Mouse (Mus musculus) neural tube, embryonic 14.5 days (tissue): ENCODE measurements at regions not wholly inside any gene's neighbourhood (a gene's known extent, or its start where the extent isn't known, plus 50 kb on each side); places are given as distances from the start of the nearest gene placed in this dataset.

Experiments
- ATAC-seq: fragments of 200-750 bp; cut with Nextera tagmentation; 2 replicates; pipeline ENCODE4 v1.8.0; 2017; ENCODE audit warnings: low read depth, mild to moderate bottlenecking, moderate TSS enrichment, moderate library complexity
- H3K27ac ChIP-seq: fragments of 300-500 bp; sonication (generic); 2 replicates; pipeline ENCODE4 v1.5.1; 2014; ENCODE audit warnings: low read depth, mild to moderate bottlenecking, control low read depth, low read length, moderate library complexity, mixed read lengths
- H3K27me3 ChIP-seq: fragments of 300-500 bp; sonication (generic); 2 replicates; pipeline ENCODE4 v1.6.1; 2014; ENCODE audit warnings: low read length; ENCODE audit not compliant: control insufficient read depth, insufficient read depth
- H3K36me3 ChIP-seq: fragments of 300-500 bp; sonication (generic); 2 replicates; pipeline ENCODE4 v1.6.1; 2014; ENCODE audit warnings: low read length, mixed read lengths; ENCODE audit not compliant: control insufficient read depth, insufficient read depth
- H3K4me1 ChIP-seq: fragments of 300-500 bp; sonication (generic); 2 replicates; pipeline ENCODE4 v1.6.1; 2014; ENCODE audit warnings: low read length; ENCODE audit not compliant: control insufficient read depth, insufficient read depth
- H3K4me2 ChIP-seq: fragments of 300-500 bp; sonication (generic); 2 replicates; pipeline ENCODE4 v1.6.1; 2014; ENCODE audit warnings: mild to moderate bottlenecking, low read depth, low read length, control low read depth
- H3K4me3 ChIP-seq: fragments of 300-500 bp; sonication (generic); 2 replicates; pipeline ENCODE4 v1.5.1; 2014; ENCODE audit warnings: low read depth, low read length, control low read depth, mixed read lengths
- H3K9ac ChIP-seq: fragments of 300-500 bp; sonication (generic); replicated peaks from 2 replicates; pipeline ENCODE4 v1.6.1; 2014; ENCODE audit warnings: low read depth, mild to moderate bottlenecking, control low read depth, low read length, mixed read lengths
- H3K9me3 ChIP-seq: fragments of 300-500 bp; sonication (generic); 2 replicates; pipeline ENCODE4 v1.6.1; 2016; ENCODE audit warnings: low read length; ENCODE audit not compliant: control insufficient read depth
- WGBS: fragments of 180-500 bp; shearing (Covaris S2); extraction: QIAGEN DNeasy Blood & Tissue Kit; methylation state at CpG from one replicate; pipeline ENCODE4 v1.1.7; 2014; 5-methylcytosine and 5-hydroxymethylcytosine counted together

DNA sequence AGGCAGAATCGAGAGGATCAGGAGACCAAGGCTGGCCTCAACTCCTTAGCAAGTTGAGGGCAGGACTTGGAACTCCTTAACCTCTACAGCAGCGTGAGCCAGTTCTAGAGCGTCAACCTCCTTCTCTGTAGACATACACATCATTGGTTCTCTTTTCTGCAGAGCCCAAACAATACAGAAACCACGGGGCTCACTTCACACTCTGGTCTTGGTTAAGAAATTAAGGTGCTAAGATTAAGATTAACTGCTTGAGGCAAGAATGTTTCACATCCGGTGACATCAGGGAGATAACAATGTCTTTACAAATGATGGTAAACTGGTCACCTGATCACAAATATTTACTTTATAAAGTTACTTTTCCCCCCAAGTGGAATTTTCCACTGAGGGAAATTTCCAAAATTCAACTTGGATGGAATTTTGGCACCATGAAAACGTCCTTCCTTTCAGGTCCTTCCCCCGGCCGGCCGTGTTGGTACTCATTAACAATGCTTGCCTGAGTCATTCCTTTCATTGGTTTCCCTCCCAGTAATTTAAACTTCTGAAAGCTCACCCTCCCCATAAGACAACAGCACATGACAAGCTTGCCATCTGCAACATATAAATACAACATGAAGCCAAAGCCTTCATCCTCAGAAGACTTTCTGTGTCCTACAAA, 77.3 kb upstream of the Kdm7a start:
- no peaks in the 10 kb centered on the region for H3K36me3 ChIP-seq
- H3K27ac ChIP-seq: no peak overlapping the region
- H3K9ac ChIP-seq: no peak overlapping the region
- H3K4me3 ChIP-seq: no peak overlapping the region
- no peaks in the 10 kb centered on the region for H3K27me3 ChIP-seq
- no peak for ATAC-seq
- WGBS: 86% methylated on average over 9 of the region's 9 CpGs
- H3K4me1 ChIP-seq: no peaks in the 10 kb centered on the region
- H3K9me3 ChIP-seq: no peaks in the 10 kb centered on the region
- no peak overlapping the region for H3K4me2 ChIP-seq

DNA sequence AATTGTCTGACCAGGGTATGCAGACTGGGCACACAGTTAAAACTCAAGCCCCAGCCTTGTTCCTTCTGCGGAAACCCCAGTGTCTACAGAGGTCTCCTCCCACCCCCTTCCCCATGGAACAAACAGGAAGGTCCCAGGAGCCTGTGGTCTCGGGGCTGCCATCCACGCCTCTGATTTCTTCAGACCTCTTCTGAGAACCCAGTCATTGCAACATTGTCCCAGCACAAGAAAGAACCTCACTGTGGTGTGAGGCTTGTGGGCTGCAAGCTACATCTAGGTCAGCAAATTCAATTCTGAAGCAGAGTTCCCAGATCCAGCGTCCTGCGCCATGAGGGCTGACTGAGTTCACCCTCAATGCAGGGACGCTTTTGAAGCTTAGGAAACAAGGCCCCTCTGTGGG, 71.7 kb upstream of the Kdm7a start:
- WGBS: 93% methylated on average over 6 of the region's 6 CpGs
- H3K9me3 ChIP-seq: no peaks in the 10 kb centered on the region
- no peak overlapping the region for H3K4me3 ChIP-seq
- H3K27ac ChIP-seq: no peak overlapping the region
- no peaks in the 10 kb centered on the region for H3K36me3 ChIP-seq
- H3K4me2 ChIP-seq: no peak overlapping the region
- no peaks in the 10 kb centered on the region for H3K27me3 ChIP-seq
- ATAC-seq: no peak
- H3K9ac ChIP-seq: no peak overlapping the region
- no peaks in the 10 kb centered on the region for H3K4me1 ChIP-seq

DNA sequence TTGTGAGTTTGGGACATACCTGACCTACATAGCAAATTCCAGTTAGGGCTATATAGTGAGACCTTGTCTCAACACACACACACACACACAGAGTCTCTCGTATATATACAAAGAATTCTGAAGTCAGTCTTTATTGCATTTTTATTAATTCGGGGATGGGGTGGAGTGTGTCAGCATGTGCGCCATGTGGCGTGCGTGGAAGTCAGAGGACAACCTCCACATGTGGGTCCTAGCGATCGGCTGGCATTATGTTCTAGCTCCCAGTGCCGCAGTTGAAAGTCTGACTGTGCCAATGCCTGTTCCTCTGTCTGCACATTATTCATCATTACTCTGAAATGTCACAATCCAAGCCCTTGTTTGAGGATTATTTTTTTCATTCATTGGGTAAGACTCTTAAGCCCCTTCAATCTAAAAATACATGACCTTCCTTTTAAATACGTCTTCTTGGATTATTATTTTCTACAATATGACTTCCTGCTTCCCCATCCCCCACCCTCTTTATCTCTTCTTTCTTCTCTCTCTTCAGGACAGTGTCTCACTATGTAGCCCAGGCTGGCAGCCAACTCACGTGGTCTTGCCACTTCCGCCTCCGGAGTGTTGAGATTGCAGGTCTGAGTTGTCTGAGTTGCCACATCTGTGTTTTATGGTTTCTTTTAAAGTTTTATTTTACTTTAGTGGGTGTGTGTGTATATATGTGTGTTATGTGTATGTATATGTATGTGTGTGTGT, 68.3 kb upstream of the Kdm7a start:
- ATAC-seq: no peak
- no peaks in the 10 kb centered on the region for H3K4me1 ChIP-seq
- H3K9me3 ChIP-seq: no peaks in the 10 kb centered on the region
- H3K27me3 ChIP-seq: no peaks in the 10 kb centered on the region
- no peak overlapping the region for H3K4me2 ChIP-seq
- H3K4me3 ChIP-seq: no peak overlapping the region
- H3K9ac ChIP-seq: no peak overlapping the region
- no peaks in the 10 kb centered on the region for H3K36me3 ChIP-seq
- H3K27ac ChIP-seq: no peak overlapping the region
- 91% methylated on average over 12 of the region's 12 CpGs for WGBS

DNA sequence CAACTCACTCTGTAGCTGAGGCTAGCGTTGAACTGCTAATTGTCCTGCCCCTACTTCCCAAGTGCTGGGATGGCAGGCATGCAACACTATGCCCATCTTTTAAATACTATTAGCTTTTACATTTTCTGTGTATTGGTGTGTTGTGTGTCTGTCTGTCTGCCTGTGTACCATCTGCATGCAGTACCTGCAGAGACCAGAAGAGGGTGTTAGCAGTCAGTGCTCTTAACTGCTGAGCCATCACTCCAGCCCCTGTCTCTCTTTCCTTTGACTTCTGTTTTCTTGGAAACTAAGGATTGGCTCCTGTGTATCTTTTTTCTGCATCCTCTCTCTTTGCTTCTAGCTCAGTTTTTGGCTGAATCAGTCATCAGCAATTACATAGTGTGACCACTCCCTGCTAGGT, 66.8 kb upstream of the Kdm7a start:
- H3K4me3 ChIP-seq: no peak overlapping the region
- no peaks in the 10 kb centered on the region for H3K36me3 ChIP-seq
- 97% methylated on average over 1 of the region's 1 CpGs for WGBS
- H3K27me3 ChIP-seq: no peaks in the 10 kb centered on the region
- no peak for ATAC-seq
- no peak overlapping the region for H3K4me2 ChIP-seq
- H3K4me1 ChIP-seq: no peaks in the 10 kb centered on the region
- no peaks in the 10 kb centered on the region for H3K9me3 ChIP-seq
- no peak overlapping the region for H3K27ac ChIP-seq
- H3K9ac ChIP-seq: no peak overlapping the region

DNA sequence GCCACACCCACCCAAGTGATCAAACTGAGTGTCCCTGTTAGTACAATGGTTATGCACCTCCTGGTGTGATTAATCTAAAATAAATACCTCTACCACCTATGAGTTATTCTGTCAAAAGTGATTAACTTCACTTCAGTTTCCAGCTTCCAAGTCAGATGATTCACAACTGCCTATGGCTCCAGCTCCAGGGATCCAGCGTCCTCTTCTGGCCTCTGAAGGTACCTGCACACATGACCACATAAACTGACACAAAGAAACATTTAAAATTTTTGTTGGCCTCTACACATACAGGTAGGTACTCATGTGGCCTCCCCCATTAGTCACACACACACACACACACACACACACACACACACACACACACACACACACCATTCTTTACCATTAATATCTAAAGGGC, 63.9 kb upstream of the Kdm7a start:
- WGBS: 91% methylated on average over 1 of the region's 1 CpGs
- Histone ChIP-seq H3K36me3 (no peaks in the 10 kb centered on the region), H3K4me2 (no peak overlapping the region), H3K27me3 (no peaks in the 10 kb centered on the region), H3K9ac (no peak overlapping the region), H3K27ac (no peak overlapping the region), H3K4me1 (no peaks in the 10 kb centered on the region), H3K9me3 (no peaks in the 10 kb centered on the region), H3K4me3 (no peak overlapping the region)
- no peak for ATAC-seq

DNA sequence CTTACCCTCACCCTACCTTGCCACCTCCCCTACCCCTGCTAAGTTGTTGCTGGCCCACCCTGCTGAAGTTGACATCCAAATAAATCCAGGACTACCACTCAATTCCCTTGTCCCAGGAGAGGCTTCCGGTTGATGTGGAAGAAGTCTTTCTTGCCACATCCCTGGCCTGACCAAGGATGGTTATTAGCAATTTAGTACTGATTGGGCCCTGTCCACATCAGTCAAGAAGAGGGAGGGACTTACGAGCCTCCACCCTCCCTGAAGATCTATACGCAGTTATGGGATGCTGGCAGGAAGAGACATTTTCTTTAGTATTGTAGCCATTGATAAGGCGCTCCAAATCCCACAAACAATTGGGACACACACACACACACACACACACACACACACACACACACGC, 63.1 kb upstream of the Kdm7a start:
- WGBS: 64% methylated on average over 5 of the region's 5 CpGs
- H3K4me1 ChIP-seq: no peaks in the 10 kb centered on the region
- H3K4me3 ChIP-seq: no peak overlapping the region
- no peaks in the 10 kb centered on the region for H3K9me3 ChIP-seq
- no peak overlapping the region for H3K9ac ChIP-seq
- no peak overlapping the region for H3K27ac ChIP-seq
- no peak overlapping the region for H3K4me2 ChIP-seq
- no peak for ATAC-seq
- no peaks in the 10 kb centered on the region for H3K36me3 ChIP-seq
- no peaks in the 10 kb centered on the region for H3K27me3 ChIP-seq

DNA sequence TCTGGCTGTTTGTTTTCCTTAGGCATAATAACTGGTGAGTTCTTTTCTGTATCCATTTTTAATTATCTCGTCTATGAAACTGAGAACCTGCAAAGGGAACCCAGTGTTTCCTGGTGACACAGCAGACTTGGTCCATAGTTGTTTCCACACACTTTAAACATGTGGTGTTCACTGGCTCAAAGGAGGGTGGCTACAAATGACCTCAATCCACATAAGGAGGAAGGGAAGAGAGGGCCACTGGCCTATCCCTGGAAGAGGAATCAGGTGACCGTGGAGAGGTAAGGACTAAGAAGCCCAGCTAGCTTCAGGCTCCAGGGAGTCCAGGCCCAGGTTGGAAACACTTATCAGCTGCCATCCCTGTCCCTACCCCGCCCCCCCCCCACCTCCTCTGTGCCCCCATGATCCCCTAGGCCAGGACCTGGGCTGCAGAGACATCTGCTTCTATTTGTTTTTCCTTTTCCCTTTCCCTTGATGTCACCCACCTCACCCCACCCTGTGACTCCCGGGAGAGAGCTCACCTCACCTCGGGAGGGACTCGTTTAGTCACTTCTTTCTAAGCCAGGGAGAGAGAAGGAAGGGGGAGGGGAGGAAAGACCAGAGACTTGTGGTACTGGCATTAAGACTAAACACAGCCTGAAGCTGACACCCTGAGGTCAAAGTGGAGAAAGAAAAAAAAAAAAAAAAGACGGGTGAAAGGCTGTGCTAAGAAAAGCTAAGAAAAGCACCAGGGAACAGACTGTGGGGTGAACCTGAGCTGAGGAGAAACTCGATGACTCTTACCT, 62.2 kb upstream of the Kdm7a start:
- H3K36me3 ChIP-seq: no peaks in the 10 kb centered on the region
- ATAC-seq: no peak
- H3K27ac ChIP-seq: no peak overlapping the region
- H3K27me3 ChIP-seq: no peaks in the 10 kb centered on the region
- no peaks in the 10 kb centered on the region for H3K9me3 ChIP-seq
- H3K9ac ChIP-seq: no peak overlapping the region
- no peak overlapping the region for H3K4me2 ChIP-seq
- no peak overlapping the region for H3K4me3 ChIP-seq
- H3K4me1 ChIP-seq: no peaks in the 10 kb centered on the region
- WGBS: 24% methylated on average over 8 of the region's 8 CpGs

DNA sequence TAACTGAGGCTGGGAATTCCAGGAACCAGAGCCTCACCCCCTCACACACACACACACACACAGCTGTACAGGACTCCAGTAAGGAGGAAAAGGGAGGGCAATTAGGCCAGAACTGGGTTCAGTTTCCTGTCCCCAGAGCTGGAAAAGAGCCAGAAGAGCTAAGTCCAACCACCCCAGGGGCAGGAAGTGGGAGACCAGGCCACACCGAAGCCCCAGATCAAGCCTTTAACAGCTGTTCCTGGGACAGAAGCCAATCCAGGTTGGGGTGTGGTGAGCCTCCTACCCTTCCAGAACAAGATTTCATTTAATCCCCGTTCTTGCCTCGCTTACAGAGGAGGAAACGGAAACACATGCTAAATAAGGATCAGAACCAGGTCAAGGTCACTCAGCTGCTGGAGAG, 58.1 kb upstream of the Kdm7a start:
- Histone ChIP-seq H3K27ac (no peak overlapping the region), H3K9ac (no peak overlapping the region), H3K4me1 (no peaks in the 10 kb centered on the region), H3K9me3 (no peaks in the 10 kb centered on the region), H3K4me3 (no peak overlapping the region), H3K27me3 (no peaks in the 10 kb centered on the region), H3K4me2 (no peak overlapping the region), H3K36me3 (no peaks in the 10 kb centered on the region)
- 78% methylated on average over 4 of the region's 4 CpGs for WGBS
- ATAC-seq: no peak

DNA sequence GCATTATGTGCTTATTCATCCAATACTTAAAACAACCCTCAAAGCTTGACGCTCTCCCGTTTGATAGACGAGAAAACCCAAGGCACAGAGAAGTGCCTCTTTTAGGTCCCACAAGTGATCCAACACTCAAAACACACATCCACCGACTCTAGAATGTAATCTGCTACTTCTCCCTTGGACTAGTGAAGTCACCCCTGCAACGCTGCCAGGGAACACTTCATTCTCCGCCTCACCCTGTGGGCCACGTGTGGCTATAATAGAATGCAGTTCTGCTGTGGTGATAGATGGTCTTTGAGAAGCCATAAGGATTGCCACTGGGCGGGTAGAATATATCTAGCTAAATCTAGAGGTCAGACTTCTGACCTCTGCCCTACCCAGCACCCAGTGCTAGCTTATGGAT, 57.0 kb upstream of the Kdm7a start:
- H3K27me3 ChIP-seq: no peaks in the 10 kb centered on the region
- H3K4me3 ChIP-seq: no peak overlapping the region
- no peak overlapping the region for H3K27ac ChIP-seq
- no peaks in the 10 kb centered on the region for H3K36me3 ChIP-seq
- H3K4me2 ChIP-seq: no peak overlapping the region
- no peaks in the 10 kb centered on the region for H3K4me1 ChIP-seq
- no peak for ATAC-seq
- WGBS: 71% methylated on average over 8 of the region's 8 CpGs
- H3K9ac ChIP-seq: no peak overlapping the region
- H3K9me3 ChIP-seq: no peaks in the 10 kb centered on the region
